Mouse (Mus musculus) spleen, postnatal 36 days (tissue): ENCODE measurements around the gene Fgfr2.
A peak's percentile ranks its signal among the peaks of the same experiment; 100 is the strongest.

Experiments used
- DNase-seq, 2 experiments: peaks; one replicate each; pipeline ENCODE4 v3.0.0; 2022; ENCODE audit warnings: low spot score in 2 of 2, mixed read lengths in 1 of 2

Gene Fgfr2

GRCm38 (mm10) chr7:132372752-132373513, 750.2 kb downstream of the Fgfr2 start:
- DNase-seq, result no peak

GRCm38 (mm10) chr7:132371832-132372231, 751.3 kb downstream of the Fgfr2 start:
- DNase-seq, result no peak

- DNase-seq, result peak; percentile 24 to 35
Measured at GRCm38 (mm10) chr7:132369784-132370183, 753.4 kb downstream of the Fgfr2 start.

GRCm38 (mm10) chr7:132368859-132369258, 754.3 kb downstream of the Fgfr2 start:
- DNase-seq, result no peak

- no peak for DNase-seq
Measured at GRCm38 (mm10) chr7:132367344-132367743, 755.8 kb downstream of the Fgfr2 start.

- DNase-seq, result peak; percentile 87 to 88
Measured at GRCm38 (mm10) chr7:132365703-132366384, 757.3 kb downstream of the Fgfr2 start.

- no peak for DNase-seq
Measured at GRCm38 (mm10) chr7:132365111-132365510, 758.0 kb downstream of the Fgfr2 start.

GRCm38 (mm10) chr7:132364506-132364905, 758.6 kb downstream of the Fgfr2 start:
- peak; percentile 38 to 41 for DNase-seq

GRCm38 (mm10) chr7:132360336-132360735, 762.8 kb downstream of the Fgfr2 start:
- no peak for DNase-seq

- peak; percentile 63 to 74 for DNase-seq
Measured at GRCm38 (mm10) chr7:132358709-132359108, 764.4 kb downstream of the Fgfr2 start.

- no peak for DNase-seq
Measured at GRCm38 (mm10) chr7:132358250-132358649, 764.9 kb downstream of the Fgfr2 start.

- DNase-seq, result no peak
Measured at GRCm38 (mm10) chr7:132357841-132358237, 765.3 kb downstream of the Fgfr2 start.

- no peak for DNase-seq
Measured at GRCm38 (mm10) chr7:132356881-132357840, 766.0 kb downstream of the Fgfr2 start.

- peak; percentile 64 to 68 for DNase-seq
Measured at GRCm38 (mm10) chr7:132356185-132356584, 767.0 kb downstream of the Fgfr2 start.

GRCm38 (mm10) chr7:132355767-132356166, 767.4 kb downstream of the Fgfr2 start:
- DNase-seq, result no peak

GRCm38 (mm10) chr7:132349075-132349572, 774.0 kb downstream of the Fgfr2 start:
- no peak for DNase-seq

- DNase-seq, result no peak
Measured at GRCm38 (mm10) chr7:132347273-132348045, 775.7 kb downstream of the Fgfr2 start.

- no peak for DNase-seq
Measured at GRCm38 (mm10) chr7:132345526-132346070, 777.6 kb downstream of the Fgfr2 start.

GRCm38 (mm10) chr7:132344606-132345005, 778.5 kb downstream of the Fgfr2 start:
- DNase-seq, result no peak

- no peak for DNase-seq
Measured at GRCm38 (mm10) chr7:132343900-132344299, 779.2 kb downstream of the Fgfr2 start.

GRCm38 (mm10) chr7:132343146-132343545, 780.0 kb downstream of the Fgfr2 start:
- no peak for DNase-seq
